Mouse (Mus musculus) limb, embryonic 14.5 days (tissue): ENCODE measurements at regions not wholly inside any gene's neighbourhood (a gene's known extent, or its start where the extent isn't known, plus 50 kb on each side); places are given as distances from the start of the nearest gene placed in this dataset.

Experiments used
- ATAC-seq: fragments of 200-750 bp; cut with Nextera tagmentation; 2 replicates; pipeline ENCODE4 v1.8.0; 2017; ENCODE audit warnings: low read depth, moderate number of reproducible peaks, moderate TSS enrichment; ENCODE audit not compliant: low FRiP score
- DNase-seq: peaks from one replicate; pipeline ENCODE4 v3.0.0-alpha.2; 2015; ENCODE audit warnings: low spot score
- H3K27ac ChIP-seq: fragments of 300-500 bp; sonication (generic); replicated peaks from 2 replicates; pipeline ENCODE4 v1.5.1; 2014; ENCODE audit warnings: low read depth, mild to moderate bottlenecking, low read length, moderate library complexity, mixed read lengths
- H3K27me3 ChIP-seq: fragments of 300-500 bp; sonication (generic); 2 replicates; pipeline ENCODE4 v1.6.1; 2014; ENCODE audit warnings: low read length, mixed read lengths; ENCODE audit not compliant: control insufficient read depth, insufficient read depth
- H3K36me3 ChIP-seq: fragments of 300-500 bp; sonication (generic); 2 replicates; pipeline ENCODE4 v1.6.1; 2014; ENCODE audit warnings: mild to moderate bottlenecking, low read length, moderate library complexity, mixed read lengths; ENCODE audit not compliant: control insufficient read depth, insufficient read depth
- H3K4me1 ChIP-seq: fragments of 300-500 bp; sonication (generic); 2 replicates; pipeline ENCODE4 v1.6.1; 2014; ENCODE audit warnings: antibody characterized with exemption, low read length, mixed read lengths; ENCODE audit not compliant: control insufficient read depth, insufficient read depth
- H3K4me2 ChIP-seq: fragments of 300-500 bp; sonication (generic); replicated peaks from 2 replicates; pipeline ENCODE4 v1.6.1; 2014; ENCODE audit warnings: low read depth, mild to moderate bottlenecking, low read length, moderate library complexity; ENCODE audit not compliant: severe bottlenecking
- H3K4me3 ChIP-seq: fragments of 300-500 bp; sonication (generic); replicated peaks from 2 replicates; pipeline ENCODE4 v1.5.1; 2014; ENCODE audit warnings: low read length
- H3K9ac ChIP-seq: fragments of 300-500 bp; sonication (generic); 2 replicates; pipeline ENCODE4 v1.6.1; 2014; ENCODE audit warnings: mild to moderate bottlenecking, low read depth, low read length, moderate library complexity; ENCODE audit not compliant: severe bottlenecking
- H3K9me3 ChIP-seq: fragments of 300-500 bp; sonication (generic); 2 replicates; pipeline ENCODE4 v1.6.1; 2016; ENCODE audit warnings: low read length; ENCODE audit not compliant: control insufficient read depth
- POLR2A ChIP-seq: fragments of 200-500 bp; IDR thresholded peaks from 2 replicates; pipeline ENCODE4 v1.8.0; 2012; ENCODE audit warnings: inconsistent platforms, mild to moderate bottlenecking, moderate library complexity, borderline replicate concordance; ENCODE audit not compliant: insufficient read depth, insufficient read length; ENCODE audit errors: extremely low read depth
- WGBS: fragments of 180-500 bp; shearing (Covaris S2); extraction: QIAGEN DNeasy Blood & Tissue Kit; methylation state at CpG from one replicate; pipeline ENCODE4 v1.1.7; 2014; 5-methylcytosine and 5-hydroxymethylcytosine counted together

DNA sequence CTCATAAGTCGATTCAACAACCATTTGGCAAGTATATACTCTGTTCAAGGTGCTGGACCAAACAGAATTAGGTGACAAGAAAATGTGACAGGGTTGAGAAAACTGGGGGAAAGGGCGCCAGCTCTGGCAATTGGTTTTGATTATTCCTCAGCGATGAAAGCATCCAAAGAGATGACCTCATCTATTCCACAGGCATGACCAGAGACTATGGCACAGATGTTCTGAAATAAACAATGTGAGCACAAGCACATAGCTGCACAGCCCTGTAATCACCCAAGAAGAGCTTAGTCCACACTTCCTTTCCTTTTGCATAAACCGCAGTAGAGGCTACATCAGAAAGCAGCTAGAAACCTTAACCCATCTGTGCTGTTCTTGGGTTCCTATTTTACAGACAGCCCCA lies 272.6 kb upstream of the Tmc3 start:
- Histone ChIP-seq H3K9me3 (no peaks in the 10 kb centered on the region), H3K36me3 (no peaks in the 10 kb centered on the region), H3K27me3 (no peaks in the 10 kb centered on the region), H3K4me3 (no peak overlapping the region), H3K4me1 (no peaks in the 10 kb centered on the region), H3K27ac (no peak overlapping the region), H3K9ac (no peak overlapping the region), H3K4me2 (no peak overlapping the region)
- ATAC-seq, result no peak; the same call in 1 of the 2 replicates
- peak; percentile 48 for DNase-seq
- 51% methylated on average over 4 of the region's 4 CpGs for WGBS
- TF ChIP-seq POLR2A, result no peak

- H3K4me1 ChIP-seq, result no peaks in the 10 kb centered on the region
- TF ChIP-seq POLR2A, result no peak
- no peaks in the 10 kb centered on the region for H3K36me3 ChIP-seq
- 42% methylated on average over 5 of the region's 5 CpGs for WGBS
- no peak overlapping the region for H3K27ac ChIP-seq
- H3K4me3 ChIP-seq, result no peak overlapping the region
- H3K9ac ChIP-seq, result no peak overlapping the region
- H3K27me3 ChIP-seq, result no peaks in the 10 kb centered on the region
- no peak for DNase-seq
- H3K4me2 ChIP-seq, result no peak overlapping the region
- ATAC-seq, result no peak
- H3K9me3 ChIP-seq, result no peaks in the 10 kb centered on the region
Measured at GRCm38 (mm10) chr7:83329809-83330412, 254.8 kb upstream of the Tmc3 start.

GRCm38 (mm10) chr7:83347103-83347754 lies 237.5 kb upstream of the Tmc3 start:
- Histone ChIP-seq H3K9ac (no peak overlapping the region), H3K4me1 (no peaks in the 10 kb centered on the region), H3K27ac (no peak overlapping the region), H3K9me3 (no peaks in the 10 kb centered on the region), H3K36me3 (no peaks in the 10 kb centered on the region), H3K27me3 (no peaks in the 10 kb centered on the region), H3K4me3 (no peak overlapping the region), H3K4me2 (no peak overlapping the region)
- ATAC-seq (no peak), DNase-seq (no peak)
- no peak for TF ChIP-seq POLR2A
- 50% methylated on average over 5 of the region's 5 CpGs for WGBS

DNA sequence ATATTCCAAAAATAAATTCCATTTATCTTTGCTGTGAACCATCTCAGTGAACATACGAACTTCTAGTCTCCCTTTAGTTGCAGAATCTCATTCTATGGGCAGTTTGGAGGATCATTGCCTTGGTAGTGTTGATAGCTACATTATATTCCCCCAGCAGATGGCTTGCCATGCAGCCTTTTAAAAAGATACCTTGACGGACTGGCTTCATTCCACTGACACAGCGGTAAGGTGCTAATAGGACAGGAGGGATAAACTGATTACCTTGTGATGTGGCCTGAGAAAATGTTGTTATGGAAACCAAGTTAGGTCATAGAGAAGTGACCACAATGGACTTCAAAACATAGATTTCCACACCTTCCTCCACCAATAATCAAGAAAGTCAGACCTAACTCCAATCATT lies 215.5 kb upstream of the Tmc3 start:
- H3K36me3 ChIP-seq, result no peaks in the 10 kb centered on the region
- H3K27me3 ChIP-seq, result no peaks in the 10 kb centered on the region
- 84% methylated on average over 3 of the region's 3 CpGs for WGBS
- ATAC-seq (no peak), DNase-seq (no peak)
- H3K4me3 ChIP-seq, result no peak overlapping the region
- H3K9ac ChIP-seq, result no peak overlapping the region
- H3K9me3 ChIP-seq, result no peaks in the 10 kb centered on the region
- no peak overlapping the region for H3K27ac ChIP-seq
- no peak overlapping the region for H3K4me2 ChIP-seq
- H3K4me1 ChIP-seq, result no peaks in the 10 kb centered on the region
- TF ChIP-seq POLR2A, result no peak

GRCm38 (mm10) chr7:83369605-83370004 lies 215.1 kb upstream of the Tmc3 start:
- H3K4me3 ChIP-seq, result no peak overlapping the region
- 87% methylated on average over 6 of the region's 6 CpGs for WGBS
- no peaks in the 10 kb centered on the region for H3K4me1 ChIP-seq
- H3K9me3 ChIP-seq, result no peaks in the 10 kb centered on the region
- DNase-seq, result no peak
- no peak for TF ChIP-seq POLR2A
- H3K36me3 ChIP-seq, result no peaks in the 10 kb centered on the region
- no peak for ATAC-seq
- H3K4me2 ChIP-seq, result no peak overlapping the region
- no peak overlapping the region for H3K27ac ChIP-seq
- H3K27me3 ChIP-seq, result no peaks in the 10 kb centered on the region
- no peak overlapping the region for H3K9ac ChIP-seq
